15 mouse cellular contexts compared by ENCODE assay signal in genomic region chr2:34098004-34098547, GRCm38 (mm10).
"Had no signal": no experiment of that assay in that cellular context is flagged by ENCODE, and none has a peak within 500 bp of the region (broad histone marks: within the 10 kb centered on the region; RNA-seq: fewer than 3 reads in every experiment).

No protein-coding gene starts in this region.

- H3K9me3 ChIP-seq: limb, embryonic 10.5 days; liver, embryonic 12.5 days; stomach, embryonic 15.5 days had no signal

- H3K27ac ChIP-seq: kidney, postnatal 0 days; layer of hippocampus, adult 2 months; limb, embryonic 10.5 days; liver, embryonic 12.5 days; stomach, embryonic 15.5 days had no signal

- H3K4me1 ChIP-seq: liver, embryonic 12.5 days; stomach, embryonic 15.5 days had no signal

- H3K4me3 ChIP-seq: layer of hippocampus, adult 2 months; limb, embryonic 10.5 days; liver, embryonic 12.5 days; stomach, embryonic 15.5 days had no signal

- H3K4me2 ChIP-seq: liver, embryonic 12.5 days; lung, embryonic 14.5 days; midbrain, embryonic 11.5 days; stomach, embryonic 15.5 days had no signal

- H3K36me3 ChIP-seq: limb, embryonic 10.5 days; liver, embryonic 12.5 days; stomach, embryonic 15.5 days had no signal

- H3K27me3 ChIP-seq: liver, embryonic 12.5 days; stomach, embryonic 15.5 days had no signal

- DNase-seq: kidney, adult 11 months; kidney, adult 9 months; kidney, postnatal 4 days; lung, embryonic 14.5 days; lung, postnatal 10 days; lung, postnatal 4 days; right cerebral cortex, postnatal 4 days; thymus, adult 2 months; thymus, postnatal 25 days had no signal

- H3K9ac ChIP-seq: liver, embryonic 12.5 days; lung, embryonic 14.5 days; stomach, embryonic 15.5 days had no signal

- ATAC-seq: liver, embryonic 12.5 days had no signal
